Mouse (Mus musculus) MEL (cell line): ENCODE measurements around the gene Ccdc158. TPM values are rescaled to one million over a fixed set of nuclear protein-coding genes. Genes with fewer than 3 reads are reported as not detected.

Experiments
- DNase-seq: peaks from one replicate; pipeline ENCODE4 v3.0.0; 2011; ENCODE audit warnings: low read depth, low spot score
- H3K27ac ChIP-seq: 2 replicates; pipeline ENCODE4 v1.5.1; 2012; ENCODE audit warnings: low read depth, mild to moderate bottlenecking, control low read depth, low read length, moderate library complexity; ENCODE audit not compliant: control insufficient read depth
- H3K27me3 ChIP-seq, 2 experiments: fragments of 150-350 bp in 1 of 2; sonication (generic) in 1 of 2; 2 replicates each; pipeline ENCODE4 v1.6.1; 2012; ENCODE audit warnings: low read length in 2 of 2, mild to moderate bottlenecking in 2 of 2, improper control_type of control experiment in 1 of 2, moderate library complexity in 1 of 2; ENCODE audit not compliant: insufficient read depth in 2 of 2, control insufficient read depth in 1 of 2
- H3K36me3 ChIP-seq, 2 experiments: 2 replicates each; pipeline ENCODE4 v1.6.1; 2012 to 2014; ENCODE audit warnings: low read length in 2 of 2, improper control_type of control experiment in 1 of 2, inconsistent platforms in 1 of 2, mild to moderate bottlenecking in 1 of 2; ENCODE audit not compliant: insufficient read depth in 2 of 2, control insufficient read depth in 1 of 2
- H3K4me1 ChIP-seq, 2 experiments: fragments of 150-350 bp in 1 of 2; sonication (generic) in 1 of 2; 2 replicates each; pipeline ENCODE4 v1.6.1; 2012; ENCODE audit warnings: low read length in 2 of 2, improper control_type of control experiment in 1 of 2, mild to moderate bottlenecking in 1 of 2; ENCODE audit not compliant: insufficient read depth in 2 of 2, control insufficient read depth in 1 of 2
- H3K4me3 ChIP-seq, 2 experiments: fragments of 150-350 bp in 1 of 2; sonication (generic) in 1 of 2; 2 replicates each; pipeline ENCODE4 v1.5.1; 2012; ENCODE audit warnings: low read depth in 2 of 2, low read length in 2 of 2, mild to moderate bottlenecking in 2 of 2, moderate library complexity in 2 of 2, control low read depth in 1 of 2, improper control_type of control experiment in 1 of 2; ENCODE audit not compliant: control insufficient read depth in 1 of 2, insufficient read depth in 1 of 2
- H3K79me2 ChIP-seq: 2 replicates; pipeline ENCODE4 v1.6.1; 2012; ENCODE audit warnings: mild to moderate bottlenecking, low read length, moderate library complexity; ENCODE audit not compliant: control insufficient read depth, poor library complexity, insufficient read depth
- H3K9ac ChIP-seq: 2 replicates; pipeline ENCODE4 v1.6.1; 2012; ENCODE audit warnings: low read depth, mild to moderate bottlenecking, control low read depth, low read length, moderate library complexity; ENCODE audit not compliant: control insufficient read depth, poor library complexity, severe bottlenecking
- H3K9me3 ChIP-seq: fragments of 150-350 bp; sonication (generic); replicated peaks from 2 replicates; pipeline ENCODE4 v1.6.1; 2012; ENCODE audit warnings: mild to moderate bottlenecking, low read length, improper control_type of control experiment, moderate library complexity; ENCODE audit not compliant: insufficient read depth
- CTCF ChIP-seq, 3 experiments: IDR thresholded peaks in 2 of 3; conservative IDR thresholded peaks in 1 of 3; 2 replicates each; pipeline ENCODE4 v1.5.1; 2011 to 2012; ENCODE audit warnings: low read length in 3 of 3, low read depth in 2 of 3, mild to moderate bottlenecking in 2 of 3, improper control_type of control experiment in 1 of 3, inconsistent platforms in 1 of 3, mixed read lengths in 1 of 3, moderate library complexity in 1 of 3; ENCODE audit not compliant: control insufficient read depth in 1 of 3, insufficient read depth in 1 of 3, poor library complexity in 1 of 3, severe bottlenecking in 1 of 3
- E2F4 ChIP-seq: IDR thresholded peaks from 2 replicates; pipeline ENCODE4 v1.6.1; 2011; ENCODE audit warnings: low read depth, low read length, improper control_type of control experiment, borderline replicate concordance
- ETS1 ChIP-seq: IDR thresholded peaks from 2 replicates; pipeline ENCODE4 v1.6.1; 2012; ENCODE audit warnings: low read depth, mild to moderate bottlenecking, inconsistent platforms, low read length, improper control_type of control experiment, moderate library complexity
- GABPA ChIP-seq: IDR thresholded peaks from 2 replicates; pipeline ENCODE4 v1.6.1; 2012; ENCODE audit warnings: low read depth, mild to moderate bottlenecking, inconsistent platforms, low read length, improper control_type of control experiment, moderate library complexity
- MAX ChIP-seq: IDR thresholded peaks from 2 replicates; pipeline ENCODE4 v1.6.1; 2011; ENCODE audit warnings: low read length, improper control_type of control experiment
- MAZ ChIP-seq: IDR thresholded peaks from 2 replicates; pipeline ENCODE4 v1.6.1; 2012; ENCODE audit warnings: low read depth, mild to moderate bottlenecking, inconsistent platforms, low read length, improper control_type of control experiment
- MEF2A ChIP-seq: IDR thresholded peaks from 2 replicates; pipeline ENCODE4 v1.6.1; 2014; ENCODE audit warnings: low read depth, mild to moderate bottlenecking, inconsistent platforms, low read length, improper control_type of control experiment; ENCODE audit not compliant: poor library complexity, insufficient replicate concordance, severe bottlenecking; ENCODE audit errors: extremely low read depth
- MXI1 ChIP-seq: IDR thresholded peaks from 2 replicates; pipeline ENCODE4 v1.6.1; 2011; ENCODE audit warnings: mild to moderate bottlenecking, low read depth, low read length, improper control_type of control experiment
- MYB ChIP-seq: IDR thresholded peaks from 2 replicates; pipeline ENCODE4 v1.6.1; 2011; ENCODE audit warnings: mild to moderate bottlenecking, low read depth, low read length, improper control_type of control experiment
- NRF1 ChIP-seq: IDR thresholded peaks from 2 replicates; pipeline ENCODE4 v1.6.1; 2014; ENCODE audit warnings: low read depth, mild to moderate bottlenecking, inconsistent platforms, low read length, improper control_type of control experiment, moderate library complexity; ENCODE audit not compliant: poor library complexity, insufficient read depth, severe bottlenecking
- POLR2AphosphoS5 ChIP-seq: IDR thresholded peaks from 2 replicates; pipeline ENCODE4 v1.6.1; 2012; ENCODE audit warnings: low read depth, borderline replicate concordance, mild to moderate bottlenecking, inconsistent platforms, low read length, moderate library complexity, mixed read lengths
- RAD21 ChIP-seq: IDR thresholded peaks from 2 replicates; pipeline ENCODE4 v1.6.1; 2011; ENCODE audit warnings: mild to moderate bottlenecking, low read depth, low read length, improper control_type of control experiment
- SIN3A ChIP-seq: IDR thresholded peaks from 2 replicates; pipeline ENCODE4 v1.6.1; 2012; ENCODE audit warnings: low read length, improper control_type of control experiment, inconsistent platforms
- SMC3 ChIP-seq: IDR thresholded peaks from 2 replicates; pipeline ENCODE4 v1.6.1; 2011; ENCODE audit warnings: low read depth, low read length, improper control_type of control experiment
- TCF12 ChIP-seq: IDR thresholded peaks from 2 replicates; pipeline ENCODE4 v1.6.1; 2014; ENCODE audit warnings: low read depth, mild to moderate bottlenecking, inconsistent platforms, low read length, improper control_type of control experiment, moderate library complexity
- UBTF ChIP-seq: IDR thresholded peaks from 2 replicates; pipeline ENCODE4 v1.6.1; 2012; ENCODE audit warnings: low read depth, mild to moderate bottlenecking, inconsistent platforms, low read length, improper control_type of control experiment, moderate library complexity, borderline replicate concordance; ENCODE audit not compliant: insufficient read depth
- USF1 ChIP-seq: IDR thresholded peaks from 2 replicates; pipeline ENCODE4 v1.6.1; 2014; ENCODE audit warnings: low read depth, mild to moderate bottlenecking, inconsistent platforms, low read length, improper control_type of control experiment, moderate library complexity
- ZC3H11A ChIP-seq: IDR thresholded peaks from 2 replicates; pipeline ENCODE4 v1.6.1; 2012; ENCODE audit warnings: low read depth, mild to moderate bottlenecking, inconsistent platforms, low read length, improper control_type of control experiment
- ZKSCAN1 ChIP-seq: IDR thresholded peaks from 2 replicates; pipeline ENCODE4 v1.6.1; 2012; ENCODE audit warnings: low read depth, mild to moderate bottlenecking, inconsistent platforms, low read length, improper control_type of control experiment, moderate library complexity
- ZMIZ1 ChIP-seq: IDR thresholded peaks from 2 replicates; pipeline ENCODE4 v1.6.1; 2012; ENCODE audit warnings: low read depth, mild to moderate bottlenecking, inconsistent platforms, low read length, improper control_type of control experiment, moderate library complexity
- ZNF384 ChIP-seq: IDR thresholded peaks from 2 replicates; pipeline ENCODE4 v1.6.1; 2012; ENCODE audit warnings: low read depth, mild to moderate bottlenecking, inconsistent platforms, low read length, improper control_type of control experiment
- polyA plus RNA-seq, 2 experiments: library from polyadenylated mRNA; stranded (reverse) in 1 of 2; unstranded in 1 of 2; fragments of >175 nt in 1 of 2; fragments of >200 nt in 1 of 2; gene quantifications; 2 replicates each; pipeline versions ENCODE4 v1.2.1 to v1.2.4; 2012; ENCODE audit warnings: low replicate concordance in 2 of 2, low read depth in 1 of 2; ENCODE audit not compliant: insufficient read length in 2 of 2, insufficient read depth in 1 of 2, missing spikeins in 1 of 2
- total RNA-seq: library from RNA; depleted of rRNA; stranded (reverse); fragments of 300-350 nt; gene quantifications from 2 replicates; pipeline ENCODE4 v1.2.3, GENCODE M21; 2012

Ccdc158 gene
- total and polyA plus RNA-seq, 3 experiments, result 0.28 TPM; not detected in 2

GRCm38 (mm10) chr5:92656256-92656655 is 18.8 kb downstream of the Ccdc158 start:
- no peaks in the 10 kb centered on the region for H3K79me2 ChIP-seq
- H3K36me3 ChIP-seq, result no peaks in the 10 kb centered on the region
- H3K9me3 ChIP-seq, result no peaks in the 10 kb centered on the region
- no peak overlapping the region for H3K4me3 ChIP-seq
- TF ChIP-seq CTCF (IDR thresholded peaks at IDR 0.05 in 2 of 3, conservative IDR thresholded peaks at IDR 0.05 in 1 of 3; ENCODE audit: control insufficient read depth in 1 of 3, insufficient read depth in 1 of 3, low read depth in 2 of 3, low read length in 3 of 3, poor library complexity in 1 of 3, severe bottlenecking in 1 of 3) (peak; percentile 69 to 96 (median 86)), POLR2AphosphoS5 (no peak), RAD21 (peak; percentile 84), SMC3 (peak; percentile 87), ZNF384 (no peak), ZC3H11A (peak; percentile 61)
- H3K27ac ChIP-seq, result no peak overlapping the region
- DNase-seq, result peak; percentile 73
- H3K4me1 ChIP-seq, result no peaks in the 10 kb centered on the region
- H3K9ac ChIP-seq, result no peak overlapping the region
- peaks cover 0 to 2% of the 10 kb centered on the region in 2 experiments; a peak in 2 of 4 replicates for H3K27me3 ChIP-seq

DNA sequence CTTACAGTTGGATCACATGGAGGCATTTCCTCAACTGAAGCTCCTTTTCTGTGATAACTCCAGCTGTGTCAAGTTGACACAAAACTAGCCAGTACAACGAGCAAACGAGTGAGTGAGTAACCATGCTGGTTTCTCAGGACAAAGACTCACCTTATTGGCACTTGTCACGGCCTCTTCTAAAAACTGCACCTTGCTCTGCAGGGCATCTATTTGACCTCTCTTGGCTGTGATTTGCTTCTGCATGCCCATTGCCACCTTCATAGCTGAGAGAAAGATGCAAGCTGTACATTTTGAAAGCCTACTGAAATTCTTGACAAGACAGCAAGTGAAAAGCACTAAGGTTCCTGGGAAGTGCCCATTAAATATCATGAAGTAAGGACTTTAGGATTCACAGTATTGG is 34.2 kb downstream of the Ccdc158 start:
- Histone ChIP-seq H3K9ac (no peak overlapping the region), H3K79me2 (no peaks in the 10 kb centered on the region), H3K4me3 (no peak overlapping the region), H3K9me3 (no peaks in the 10 kb centered on the region), H3K27me3 (peaks cover 0 to 1% of the 10 kb centered on the region in 2 experiments; a peak in 1 of 4 replicates), H3K36me3 (no peaks in the 10 kb centered on the region), H3K4me1 (no peaks in the 10 kb centered on the region), H3K27ac (no peak overlapping the region)
- TF ChIP-seq ZMIZ1 (no peak), UBTF (no peak), MAX (no peak), MXI1 (no peak), MYB (no peak), ZKSCAN1 (no peak), POLR2AphosphoS5 (no peak), ETS1 (no peak), MAZ (no peak), E2F4 (no peak), SIN3A (no peak), MEF2A (no peak), TCF12 (no peak), CTCF (IDR thresholded peaks at IDR 0.05 in 2 of 3, conservative IDR thresholded peaks at IDR 0.05 in 1 of 3; ENCODE audit: control insufficient read depth in 1 of 3, insufficient read depth in 1 of 3, low read depth in 2 of 3, low read length in 3 of 3, poor library complexity in 1 of 3, severe bottlenecking in 1 of 3) (no peak), NRF1 (no peak), USF1 (no peak), GABPA (no peak)
- no peak for DNase-seq
